Mouse (Mus musculus) ES-Bruce4 (cell line): ENCODE measurements around the gene Uncx. TPM values are rescaled to one million over a fixed set of nuclear protein-coding genes. Genes with fewer than 3 reads are reported as not detected.

ENCODE experiments used
- H3K27ac ChIP-seq: 2 replicates; pipeline ENCODE4 v1.5.1; 2012; ENCODE audit warnings: low read length, inconsistent platforms; ENCODE audit not compliant: insufficient read depth
- H3K27me3 ChIP-seq: 2 replicates; pipeline ENCODE4 v1.6.1; 2012; ENCODE audit warnings: mild to moderate bottlenecking, low read length, inconsistent platforms; ENCODE audit not compliant: control insufficient read depth, poor library complexity, insufficient read depth, severe bottlenecking
- H3K36me3 ChIP-seq: 2 replicates; pipeline ENCODE4 v1.6.1; 2012; ENCODE audit warnings: inconsistent platforms, mild to moderate bottlenecking, low read length, moderate library complexity; ENCODE audit not compliant: control insufficient read depth, poor library complexity, insufficient read depth, severe bottlenecking
- H3K4me1 ChIP-seq: one replicate; pipeline ENCODE4 v1.8.1; 2011; ENCODE audit warnings: low read length; ENCODE audit not compliant: control insufficient read depth, insufficient read depth
- H3K4me3 ChIP-seq: 2 replicates; pipeline ENCODE4 v1.5.1; 2011; ENCODE audit warnings: low read depth, mild to moderate bottlenecking, low read length
- H3K9ac ChIP-seq: 2 replicates; pipeline ENCODE4 v1.6.1; 2012; ENCODE audit warnings: low read depth, mild to moderate bottlenecking, inconsistent platforms; ENCODE audit not compliant: poor library complexity, severe bottlenecking
- H3K9me3 ChIP-seq: replicated peaks from 2 replicates; pipeline ENCODE4 v1.6.1; 2012; ENCODE audit warnings: mild to moderate bottlenecking, low read length, inconsistent platforms; ENCODE audit not compliant: control insufficient read depth, poor library complexity, insufficient read depth, severe bottlenecking
- CTCF ChIP-seq: IDR thresholded peaks from one replicate; pipeline ENCODE4 v1.8.1; 2011; ENCODE audit warnings: low read depth, low read length
- EP300 ChIP-seq: IDR thresholded peaks from 2 replicates; pipeline ENCODE4 v1.6.1; 2011; ENCODE audit warnings: low read depth, low read length; ENCODE audit not compliant: insufficient read depth
- POLR2A ChIP-seq: IDR thresholded peaks from one replicate; pipeline ENCODE4 v1.8.1; 2011; ENCODE audit warnings: low read length; ENCODE audit not compliant: insufficient read depth
- polyA plus RNA-seq: library from polyadenylated mRNA; stranded (reverse); fragments of >200 nt; gene quantifications from 2 replicates; pipeline ENCODE4 v1.2.4, GENCODE M21; 2011; ENCODE audit warnings: low read depth; ENCODE audit not compliant: missing spikeins, insufficient read depth, insufficient read length

Gene Uncx
- polyA plus RNA-seq, 1 experiment = not detected

- Histone ChIP-seq H3K36me3 (no peaks in the 10 kb centered on the region), H3K9ac (no peak overlapping the region), H3K4me3 (no peak overlapping the region), H3K9me3 (no peaks in the 10 kb centered on the region), H3K27me3 (no peaks in the 10 kb centered on the region), H3K4me1 (no peaks in the 10 kb centered on the region), H3K27ac (no peak overlapping the region)
- TF ChIP-seq EP300 (no peak), CTCF (no peak), POLR2A (no peak)
These were observed 48.7 kb downstream of the Uncx start for GRCm38 (mm10) chr5:139592011-139592410.

- Histone ChIP-seq H3K4me1 (no peaks in the 10 kb centered on the region), H3K36me3 (no peaks in the 10 kb centered on the region), H3K4me3 (no peak overlapping the region), H3K27ac (no peak overlapping the region), H3K27me3 (no peaks in the 10 kb centered on the region), H3K9me3 (no peaks in the 10 kb centered on the region), H3K9ac (no peak overlapping the region)
- TF ChIP-seq CTCF (no peak), POLR2A (no peak), EP300 (no peak)
These were observed 49.6 kb downstream of the Uncx start for GRCm38 (mm10) chr5:139592850-139593249.

GRCm38 (mm10) chr5:139593746-139594145 lies 50.5 kb downstream of the Uncx start:
- Histone ChIP-seq H3K27ac (no peak overlapping the region), H3K4me3 (no peak overlapping the region), H3K9me3 (no peaks in the 10 kb centered on the region), H3K36me3 (no peaks in the 10 kb centered on the region), H3K4me1 (no peaks in the 10 kb centered on the region), H3K9ac (no peak overlapping the region), H3K27me3 (no peaks in the 10 kb centered on the region)
- no peak for TF ChIP-seq CTCF
- TF ChIP-seq POLR2A = no peak
- no peak for TF ChIP-seq EP300

- Histone ChIP-seq H3K4me1 (no peaks in the 10 kb centered on the region), H3K27ac (no peak overlapping the region), H3K9me3 (no peaks in the 10 kb centered on the region), H3K27me3 (no peaks in the 10 kb centered on the region), H3K9ac (no peak overlapping the region), H3K36me3 (no peaks in the 10 kb centered on the region), H3K4me3 (no peak overlapping the region)
- TF ChIP-seq CTCF (no peak), POLR2A (no peak), EP300 (no peak)
These were observed 51.7 kb downstream of the Uncx start for GRCm38 (mm10) chr5:139595001-139595400.

Other genes starting within 250 kb of the Uncx start
- gene Adap1, start 217.9 kb upstream of the Uncx start, polyA plus RNA-seq = 16.5 and 17.0 TPM in 2 replicates
- 19.9 and 26.1 TPM in 2 replicates for gene Cox19, start 192.1 kb upstream of the Uncx start, polyA plus RNA-seq
- not detected in 2 replicates for gene Cyp2w1, start 190.9 kb upstream of the Uncx start, polyA plus RNA-seq
- 0.82 and 0.91 TPM in 2 replicates for gene Gpr146, start 165.8 kb upstream of the Uncx start, polyA plus RNA-seq
- not detected in 2 replicates for gene C130050O18Rik, start 138.2 kb upstream of the Uncx start, polyA plus RNA-seq
- not detected in 2 replicates for gene Gper1, start 120.3 kb upstream of the Uncx start, polyA plus RNA-seq
- gene 3110082I17Rik, start 83.0 kb upstream of the Uncx start, polyA plus RNA-seq = 44.5 and 48.7 TPM in 2 replicates
- gene Zfand2a, start 58.9 kb upstream of the Uncx start, polyA plus RNA-seq = 10.7 and 11.3 TPM in 2 replicates
- 1.8 TPM in 2 replicates for gene Micall2, start 192.8 kb downstream of the Uncx start, polyA plus RNA-seq
- gene Ints1, start 232.2 kb downstream of the Uncx start, polyA plus RNA-seq = 54.6 and 59.1 TPM in 2 replicates
- 15.6 and 16.3 TPM in 2 replicates for gene Mafk, start 248.0 kb downstream of the Uncx start, polyA plus RNA-seq